In genomic region chr6:112423746-112424501, GRCm38 (mm10) we compare ENCODE assay signal across 12 mouse cellular contexts. TPM values are rescaled to one million over a fixed set of nuclear protein-coding genes. Genes with fewer than 3 reads are reported as not detected.
DNase-seq lines count a peak whose midpoint lies in the region; ATAC-seq and TF ChIP-seq lines count a peak whose summit lies in the region.
"Had no signal": no experiment of that assay in that cellular context is flagged by ENCODE, and none has a peak within 500 bp of the region (broad histone marks: within the 10 kb centered on the region; RNA-seq: fewer than 3 reads in every experiment).

No protein-coding gene starts in this region.

- DNase-seq in forebrain, postnatal 0 days = peak; percentile 76
- no peak for DNase-seq in forebrain, embryonic 10.5 days (ENCODE audit: extremely low spot score, low spot score)
- DNase-seq in stomach, postnatal 0 days (ENCODE audit: low spot score) = no peak
- peak; percentile 70 for DNase-seq in lung, postnatal 0 days (ENCODE audit: low spot score)
- DNase-seq in Muller cell, postnatal 12 days (ENCODE audit: inconsistent ontology term) = no peak
- no peak for DNase-seq in layer of hippocampus, adult 9-11 months
- DNase-seq in hindbrain, embryonic 11.5 days (ENCODE audit: low spot score) = no peak

- H3K9ac ChIP-seq in forebrain, postnatal 0 days = no peak overlapping the region
- H3K9ac ChIP-seq in stomach, embryonic 15.5 days = no peak overlapping the region
- H3K9ac ChIP-seq in stomach, postnatal 0 days (ENCODE audit: low read length) = no peak overlapping the region
- H3K9ac ChIP-seq in lung, postnatal 0 days (replicated peaks; ENCODE audit: low read depth) = no peak overlapping the region
- H3K9ac ChIP-seq in hindbrain, embryonic 11.5 days (ENCODE audit: low read depth, low read length) = no peak overlapping the region
- H3K9ac ChIP-seq: liver, embryonic 12.5 days had no signal

- no peak overlapping the region for H3K4me3 ChIP-seq in forebrain, postnatal 0 days (ENCODE audit: low read depth, low read length)
- no peak overlapping the region for H3K4me3 ChIP-seq in forebrain, embryonic 10.5 days
- no peak overlapping the region for H3K4me3 ChIP-seq in stomach, embryonic 15.5 days (replicated peaks)
- H3K4me3 ChIP-seq in stomach, postnatal 0 days (ENCODE audit: low read depth, low read length) = no peak overlapping the region
- H3K4me3 ChIP-seq in lung, postnatal 0 days (ENCODE audit: low read depth, low read length) = no peak overlapping the region
- no peak overlapping the region for H3K4me3 ChIP-seq in hindbrain, embryonic 11.5 days (ENCODE audit: low read depth, low read length)
- H3K4me3 ChIP-seq: liver, embryonic 12.5 days had no signal

- no peak for TF ChIP-seq CTCF in forebrain, postnatal 0 days (IDR thresholded peaks at IDR 0.05; ENCODE audit: low read depth)
- no peak for TF ChIP-seq CTCF in stomach, postnatal 0 days (IDR thresholded peaks at IDR 0.05; ENCODE audit: low read depth)
- TF ChIP-seq CTCF in lung, postnatal 0 days (IDR thresholded peaks at IDR 0.05) = no peak

- ATAC-seq in forebrain, postnatal 0 days = peak; percentile 47
- ATAC-seq in stomach, embryonic 15.5 days (ENCODE audit: insufficient read depth, low FRiP score, low read depth) = peak; percentile 58; the same call in 1 of the 2 replicates
- ATAC-seq in stomach, postnatal 0 days (ENCODE audit: low FRiP score, low TSS enrichment) = no peak
- peak; percentile 51; the same call in 1 of the 2 replicates for ATAC-seq in lung, postnatal 0 days
- ATAC-seq in hindbrain, embryonic 11.5 days (ENCODE audit: low FRiP score) = no peak
- ATAC-seq: liver, embryonic 12.5 days; midbrain, embryonic 16.5 days had no signal

- no peaks in the 10 kb centered on the region for H3K36me3 ChIP-seq in forebrain, postnatal 0 days (ENCODE audit: insufficient read depth)
- H3K36me3 ChIP-seq in forebrain, embryonic 10.5 days (replicated peaks) = no peaks in the 10 kb centered on the region
- H3K36me3 ChIP-seq in stomach, embryonic 15.5 days = no peaks in the 10 kb centered on the region
- no peaks in the 10 kb centered on the region for H3K36me3 ChIP-seq in stomach, postnatal 0 days (ENCODE audit: control insufficient read depth, insufficient read depth, low read length)
- no peaks in the 10 kb centered on the region for H3K36me3 ChIP-seq in lung, postnatal 0 days (ENCODE audit: insufficient read depth, low read length)
- H3K36me3 ChIP-seq in hindbrain, embryonic 11.5 days (ENCODE audit: control insufficient read depth, insufficient read depth, low read length) = no peaks in the 10 kb centered on the region
- H3K36me3 ChIP-seq: liver, embryonic 12.5 days had no signal

- TF ChIP-seq EP300 in stomach, postnatal 0 days (optimal IDR thresholded peaks at IDR 0.05) = no peak
- TF ChIP-seq EP300 in lung, postnatal 0 days (IDR thresholded peaks at IDR 0.05) = no peak

- 0 out of 2 replicates have a peak overlapping the region, but pooled peaks have one; percentile 15 for H3K27ac ChIP-seq in forebrain, postnatal 0 days (ENCODE audit: low read depth, low read length)
- H3K27ac ChIP-seq in forebrain, embryonic 10.5 days = no peak overlapping the region
- H3K27ac ChIP-seq in stomach, embryonic 15.5 days = no peak overlapping the region
- no peak overlapping the region for H3K27ac ChIP-seq in stomach, postnatal 0 days (replicated peaks)
- H3K27ac ChIP-seq in lung, postnatal 0 days (ENCODE audit: low read length) = no peak overlapping the region
- no peak overlapping the region for H3K27ac ChIP-seq in hindbrain, embryonic 11.5 days (ENCODE audit: low read depth, low read length)
- H3K27ac ChIP-seq: kidney, postnatal 0 days; liver, embryonic 12.5 days had no signal

- H3K4me2 ChIP-seq in forebrain, postnatal 0 days (ENCODE audit: low read depth) = no peak overlapping the region
- H3K4me2 ChIP-seq in stomach, embryonic 15.5 days = no peak overlapping the region
- H3K4me2 ChIP-seq in stomach, postnatal 0 days (replicated peaks; ENCODE audit: low read depth) = no peak overlapping the region
- no peak overlapping the region for H3K4me2 ChIP-seq in lung, postnatal 0 days (replicated peaks; ENCODE audit: low read depth, low read length)
- no peak overlapping the region for H3K4me2 ChIP-seq in hindbrain, embryonic 11.5 days (replicated peaks; ENCODE audit: low read depth, low read length)
- H3K4me2 ChIP-seq: liver, embryonic 12.5 days had no signal

- H3K27me3 ChIP-seq in forebrain, postnatal 0 days (ENCODE audit: insufficient read depth, low read length) = no peaks in the 10 kb centered on the region
- H3K27me3 ChIP-seq in forebrain, embryonic 10.5 days (ENCODE audit: poor library complexity, severe bottlenecking) = no peaks in the 10 kb centered on the region
- no peaks in the 10 kb centered on the region for H3K27me3 ChIP-seq in stomach, embryonic 15.5 days (replicated peaks)
- H3K27me3 ChIP-seq in stomach, postnatal 0 days (ENCODE audit: control insufficient read depth, insufficient read depth, low read length) = no peaks in the 10 kb centered on the region
- no peaks in the 10 kb centered on the region for H3K27me3 ChIP-seq in lung, postnatal 0 days (replicated peaks; ENCODE audit: insufficient read depth, low read length)
- H3K27me3 ChIP-seq in hindbrain, embryonic 11.5 days (ENCODE audit: control insufficient read depth, insufficient read depth, low read length) = no peaks in the 10 kb centered on the region
- H3K27me3 ChIP-seq: liver, embryonic 12.5 days had no signal

- H3K9me3 ChIP-seq in forebrain, postnatal 0 days (ENCODE audit: low read length) = no peaks in the 10 kb centered on the region; the same call in 1 of the 2 replicates
- no peaks in the 10 kb centered on the region for H3K9me3 ChIP-seq in forebrain, embryonic 10.5 days
- no peaks in the 10 kb centered on the region for H3K9me3 ChIP-seq in stomach, embryonic 15.5 days
- H3K9me3 ChIP-seq in stomach, postnatal 0 days (ENCODE audit: control insufficient read depth, low read length) = no peaks in the 10 kb centered on the region
- no peaks in the 10 kb centered on the region for H3K9me3 ChIP-seq in lung, postnatal 0 days (ENCODE audit: low read length)
- H3K9me3 ChIP-seq in hindbrain, embryonic 11.5 days (ENCODE audit: control insufficient read depth, low read length) = no peaks in the 10 kb centered on the region; the same call in 1 of the 2 replicates

- 67% methylated on average over 8 of the region's 8 CpGs for WGBS in forebrain, postnatal 0 days
- WGBS in forebrain, embryonic 10.5 days = 93% methylated on average over 8 of the region's 8 CpGs
- WGBS in stomach, embryonic 15.5 days = 69% methylated on average over 8 of the region's 8 CpGs
- 63% methylated on average over 8 of the region's 8 CpGs for WGBS in stomach, postnatal 0 days
- 52% methylated on average over 8 of the region's 8 CpGs for WGBS in lung, postnatal 0 days
- WGBS in hindbrain, embryonic 11.5 days = 92% methylated on average over 8 of the region's 8 CpGs

- H3K4me1 ChIP-seq in forebrain, postnatal 0 days (ENCODE audit: insufficient read depth) = no peaks in the 10 kb centered on the region
- no peaks in the 10 kb centered on the region for H3K4me1 ChIP-seq in forebrain, embryonic 10.5 days
- H3K4me1 ChIP-seq in stomach, embryonic 15.5 days = no peaks in the 10 kb centered on the region
- H3K4me1 ChIP-seq in stomach, postnatal 0 days (replicated peaks; ENCODE audit: control insufficient read depth, insufficient read depth) = no peaks in the 10 kb centered on the region
- peaks cover 4% of the 10 kb centered on the region; the same call in 1 of the 2 replicates for H3K4me1 ChIP-seq in lung, postnatal 0 days (ENCODE audit: insufficient read depth, low read depth, low read length)
- H3K4me1 ChIP-seq in hindbrain, embryonic 11.5 days (replicated peaks; ENCODE audit: control insufficient read depth, insufficient read depth, low read length) = no peaks in the 10 kb centered on the region
- H3K4me1 ChIP-seq: liver, embryonic 12.5 days had no signal

RNA-seq across cellular contexts. Expression of gene Cav3, which starts 35.4 kb away (rescaled TPM):
- not detected in 2 replicates for total RNA-seq in forebrain, postnatal 0 days (2014; rRNA removed)
- polyA plus RNA-seq in forebrain, postnatal 0 days (2015; fragmentation: Nextera tagmentation; extraction: Ambion mirVana) = 0.13 TPM in 2 replicates
- not detected in 2 replicates for polyA plus RNA-seq in forebrain, embryonic 10.5 days (2016; fragmentation: Nextera tagmentation; extraction: Ambion mirVana)
- 0.90 and 1.3 TPM in 2 replicates for polyA plus RNA-seq in stomach, embryonic 15.5 days (2015; fragmentation: Nextera tagmentation; extraction: Ambion mirVana)
- polyA plus RNA-seq in stomach, postnatal 0 days (2015; fragmentation: Nextera tagmentation; extraction: Ambion mirVana) = 6.1 and 6.9 TPM in 2 replicates
- 2.5 and 3.7 TPM in 2 replicates for polyA plus RNA-seq in lung, postnatal 0 days (2015; fragmentation: Nextera tagmentation; extraction: Ambion mirVana)
- 0.56 TPM in 1 of 2 replicates, not detected in the other for polyA plus RNA-seq in hindbrain, embryonic 11.5 days (2014; fragmentation: Nextera tagmentation; extraction: Ambion mirVana)
- polyA plus RNA-seq: stomach, embryonic 14.5 days had no signal

RNA-seq across cellular contexts. Expression of gene Ssu2, which starts 36.1 kb away (rescaled TPM):
- total RNA-seq in forebrain, postnatal 0 days (2014; rRNA removed) = 0.29 TPM in 1 of 2 replicates, not detected in the other
- polyA plus RNA-seq in forebrain, postnatal 0 days (2015; fragmentation: Nextera tagmentation; extraction: Ambion mirVana) = 0.25 and 0.44 TPM in 2 replicates
- 0.14 and 0.55 TPM in 2 replicates for polyA plus RNA-seq in forebrain, embryonic 10.5 days (2016; fragmentation: Nextera tagmentation; extraction: Ambion mirVana)
- 2.7 and 3.0 TPM in 2 replicates for polyA plus RNA-seq in stomach, embryonic 15.5 days (2015; fragmentation: Nextera tagmentation; extraction: Ambion mirVana)
- 2.6 and 2.7 TPM in 2 replicates for polyA plus RNA-seq in stomach, postnatal 0 days (2015; fragmentation: Nextera tagmentation; extraction: Ambion mirVana)
- 4.5 and 6.3 TPM in 2 replicates for polyA plus RNA-seq in lung, postnatal 0 days (2015; fragmentation: Nextera tagmentation; extraction: Ambion mirVana)
- 0.17 and 0.45 TPM in 2 replicates for polyA plus RNA-seq in hindbrain, embryonic 11.5 days (2014; fragmentation: Nextera tagmentation; extraction: Ambion mirVana)
- polyA plus RNA-seq: liver, embryonic 12.5 days; midbrain, embryonic 16.5 days had no signal

Comparison
In these comparisons a context has a peak if more than half of its experiments do, and no peak if none do; other contexts are left out.
1. ATAC-seq: peak in forebrain, postnatal 0 days (single experiment), stomach, embryonic 15.5 days (single experiment) and lung, postnatal 0 days (single experiment); none in stomach, postnatal 0 days (single experiment) and hindbrain, embryonic 11.5 days (single experiment).
2. DNase-seq: peak in forebrain, postnatal 0 days (single experiment) and lung, postnatal 0 days (single experiment); none in forebrain, embryonic 10.5 days (single experiment), stomach, postnatal 0 days (single experiment), Muller cell, postnatal 12 days (single experiment), layer of hippocampus, adult 9-11 months (single experiment) and hindbrain, embryonic 11.5 days (single experiment).